Mouse (Mus musculus): ENCODE results near the gene Dnmt3l. TPM values are rescaled to one million over a fixed set of nuclear protein-coding genes. Genes with fewer than 3 reads are reported as not detected.
"Not testable (repeated sequence)": the region's sequence is repeated elsewhere in the genome, so short reads cannot be mapped to it uniquely, and the experiment has no call there.

Gene Dnmt3l
- total RNA-seq, 1 experiment, result 388 TPM

DNA sequence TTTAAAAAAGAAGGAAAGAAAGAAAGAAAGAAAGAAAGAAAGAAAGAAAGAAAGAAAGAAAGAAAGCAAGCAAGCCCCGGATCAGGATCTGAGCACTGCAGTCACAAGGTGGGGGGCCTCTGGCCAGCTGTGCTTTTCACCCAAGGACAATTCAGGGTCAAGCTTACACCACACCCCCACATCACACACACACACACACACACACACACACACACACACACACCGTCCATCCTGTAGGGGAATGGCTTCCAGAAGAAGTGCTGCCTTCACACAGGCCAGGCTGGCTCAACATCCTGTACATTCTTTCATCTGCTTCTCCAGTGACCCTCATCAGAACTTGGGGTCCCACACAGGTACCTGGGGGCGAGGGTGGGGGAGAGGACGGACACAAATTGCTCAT is 22.5 kb upstream of the Dnmt3l start:
- no peak overlapping the region for H3K27ac ChIP-seq (ENCODE audit: insufficient read depth, low read depth, low read length, poor library complexity, severe bottlenecking)
- no peak for DNase-seq (ENCODE audit: low read depth, low spot score)
- in situ Hi-C loops (cut with MboI; ENCODE audit: low sequenced_read_pairs in 2 of 2, unreplicated experiment in 2 of 2), result no loop called here
- no peak overlapping the region for H3K9ac ChIP-seq (ENCODE audit: insufficient read depth, low read depth, low read length, poor library complexity, severe bottlenecking)
- no peak for TF ChIP-seq ZNF384 (IDR thresholded peaks at IDR 0.05; ENCODE audit: low read depth, low read length)
- no peak for TF ChIP-seq CHD2 (IDR thresholded peaks at IDR 0.05; ENCODE audit: low read depth, low read length)
- no peak overlapping the region for H3K4me3 ChIP-seq (ENCODE audit: insufficient read depth in 1 of 2, low read depth in 1 of 2, low read length in 2 of 2, poor library complexity in 1 of 2, severe bottlenecking in 1 of 2)
- H3K4me1 ChIP-seq (ENCODE audit: control insufficient read depth in 2 of 2, insufficient read depth in 2 of 2, low read length in 2 of 2, poor library complexity in 1 of 2), result peaks cover 0 to 8% of the 10 kb centered on the region in 2 experiments; a peak in 1 of 4 replicates
- H3K36me3 ChIP-seq (ENCODE audit: control insufficient read depth, insufficient read depth, low read length, poor library complexity, severe bottlenecking), result peaks cover 3% of the 10 kb centered on the region; the same call in 1 of the 2 replicates
- no peaks in the 10 kb centered on the region; the same call in 1 of the 2 replicates for H3K9me3 ChIP-seq (ENCODE audit: control insufficient read depth, insufficient read depth, low read depth, low read length)

DNA sequence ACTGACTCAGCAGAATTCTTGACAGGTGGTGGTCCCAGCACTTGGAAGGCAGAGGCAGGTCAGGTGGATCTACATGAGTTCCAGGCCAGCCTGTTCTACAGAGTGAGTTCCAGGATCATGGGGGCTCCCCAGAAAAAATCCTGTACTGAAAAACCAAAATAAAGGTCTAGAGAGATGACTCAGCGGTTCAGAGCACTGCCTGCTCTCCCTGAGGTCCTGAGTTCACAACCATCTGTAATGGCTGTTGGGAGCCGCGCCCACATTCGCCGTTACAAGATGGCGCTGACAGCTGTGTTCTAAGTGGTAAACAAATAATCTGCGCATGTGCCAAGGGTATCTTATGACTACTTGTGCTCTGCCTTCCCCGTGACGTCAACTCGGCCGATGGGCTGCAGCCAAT is 21.8 kb upstream of the Dnmt3l start:
- H3K27ac ChIP-seq (ENCODE audit: insufficient read depth, low read depth, low read length, poor library complexity, severe bottlenecking); H3K9me3 ChIP-seq (ENCODE audit: control insufficient read depth, insufficient read depth, low read depth, low read length); H3K4me1 ChIP-seq (ENCODE audit: control insufficient read depth in 2 of 2, insufficient read depth in 2 of 2, low read length in 2 of 2, poor library complexity in 1 of 2); DNase-seq (ENCODE audit: low read depth, low spot score); H3K36me3 ChIP-seq (ENCODE audit: control insufficient read depth, insufficient read depth, low read length, poor library complexity, severe bottlenecking); H3K4me3 ChIP-seq (ENCODE audit: insufficient read depth in 1 of 2, low read depth in 1 of 2, low read length in 2 of 2, poor library complexity in 1 of 2, severe bottlenecking in 1 of 2); H3K9ac ChIP-seq (ENCODE audit: insufficient read depth, low read depth, low read length, poor library complexity, severe bottlenecking): not testable (repeated sequence)
- in situ Hi-C loops (cut with MboI; ENCODE audit: low sequenced_read_pairs in 2 of 2, unreplicated experiment in 2 of 2), result loop anchor here in 1 of 2 experiments (10.0 kb wide), 1 partner anchor 145 kb away; the partner anchor contains the start of gene D10Jhu81e

DNA sequence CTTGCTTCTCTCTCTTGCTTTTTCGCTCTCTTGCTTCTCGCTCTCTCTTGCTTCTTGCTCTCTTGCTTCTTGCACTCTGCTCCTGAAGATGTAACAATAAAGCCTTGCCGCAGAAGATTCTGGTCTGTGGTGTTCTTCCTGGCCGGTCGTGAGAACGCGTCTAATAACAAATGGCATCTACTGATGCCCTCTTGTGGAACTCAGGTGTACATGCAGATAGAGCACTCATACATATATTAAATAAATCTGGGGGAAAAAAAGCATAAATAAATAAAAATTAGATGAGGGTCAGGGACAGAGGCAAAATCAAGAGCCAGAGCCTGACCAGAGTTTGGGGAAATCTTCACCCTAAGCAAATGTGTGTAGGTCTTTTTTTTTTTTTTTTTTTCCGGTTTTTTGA is 16.3 kb upstream of the Dnmt3l start:
- in situ Hi-C loops (cut with MboI; ENCODE audit: low sequenced_read_pairs in 2 of 2, unreplicated experiment in 2 of 2), result loop anchor here (5.0 to 10.0 kb wide), 2 partner anchors 137 to 139 kb away; partner anchors contain the start of gene D10Jhu81e (in 1 of the 2)
- not testable (repeated sequence) for DNase-seq (ENCODE audit: low read depth, low spot score); H3K27ac ChIP-seq (ENCODE audit: insufficient read depth, low read depth, low read length, poor library complexity, severe bottlenecking); H3K9ac ChIP-seq (ENCODE audit: insufficient read depth, low read depth, low read length, poor library complexity, severe bottlenecking); H3K4me3 ChIP-seq (ENCODE audit: insufficient read depth in 1 of 2, low read depth in 1 of 2, low read length in 2 of 2, poor library complexity in 1 of 2, severe bottlenecking in 1 of 2); H3K4me1 ChIP-seq (ENCODE audit: control insufficient read depth in 2 of 2, insufficient read depth in 2 of 2, low read length in 2 of 2, poor library complexity in 1 of 2); H3K9me3 ChIP-seq (ENCODE audit: control insufficient read depth, insufficient read depth, low read depth, low read length)
- peaks cover 17% of the 10 kb centered on the region for H3K36me3 ChIP-seq (ENCODE audit: control insufficient read depth, insufficient read depth, low read length, poor library complexity, severe bottlenecking)

DNA sequence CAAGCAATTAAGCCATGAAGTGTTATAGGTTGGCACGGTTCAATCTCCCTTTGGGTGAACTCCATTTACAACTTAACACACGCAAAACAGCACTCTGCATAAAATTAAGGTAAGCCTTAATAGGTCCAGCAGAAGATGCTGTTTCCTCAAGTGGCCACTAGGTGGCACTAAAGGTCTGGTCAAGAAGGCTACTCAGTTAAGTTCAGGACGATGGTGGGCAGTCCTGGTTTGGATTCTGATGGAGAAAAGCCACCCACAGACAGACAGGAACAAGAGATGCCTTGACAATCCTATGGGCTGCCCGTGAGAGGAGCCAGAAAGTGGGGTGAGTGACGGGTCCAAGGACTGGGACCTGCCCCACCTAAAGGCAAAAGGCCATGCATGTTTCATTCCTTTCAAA is 13.6 kb upstream of the Dnmt3l start:
- Histone ChIP-seq H3K4me3 (ENCODE audit: insufficient read depth in 1 of 2, low read depth in 1 of 2, low read length in 2 of 2, poor library complexity in 1 of 2, severe bottlenecking in 1 of 2) (no peak overlapping the region), H3K27ac (ENCODE audit: insufficient read depth, low read depth, low read length, poor library complexity, severe bottlenecking) (no peak overlapping the region), H3K9ac (ENCODE audit: insufficient read depth, low read depth, low read length, poor library complexity, severe bottlenecking) (no peak overlapping the region), H3K4me1 (ENCODE audit: control insufficient read depth in 2 of 2, insufficient read depth in 2 of 2, low read length in 2 of 2, poor library complexity in 1 of 2) (no peaks in the 10 kb centered on the region), H3K9me3 (ENCODE audit: control insufficient read depth, insufficient read depth, low read depth, low read length) (0 out of 2 replicates have a peak, but pooled peaks cover 5% of the 10 kb centered on the region), H3K36me3 (ENCODE audit: control insufficient read depth, insufficient read depth, low read length, poor library complexity, severe bottlenecking) (peaks cover 28% of the 10 kb centered on the region)
- in situ Hi-C loops (cut with MboI; ENCODE audit: low sequenced_read_pairs in 2 of 2, unreplicated experiment in 2 of 2), result loop anchor here (5.0 to 10.0 kb wide), 2 partner anchors 134 to 137 kb away; partner anchors contain the start of gene D10Jhu81e (in 1 of the 2)
- no peak for TF ChIP-seq MAFK (IDR thresholded peaks at IDR 0.05; ENCODE audit: insufficient read depth, low read depth, low read length)
- TF ChIP-seq CHD2 (IDR thresholded peaks at IDR 0.05; ENCODE audit: low read depth, low read length), result no peak
- peak; percentile 88; the same call in 1 of the 2 replicates for TF ChIP-seq ZC3H11A (IDR thresholded peaks at IDR 0.05; ENCODE audit: borderline replicate concordance, low read depth, low read length)
- no peak for TF ChIP-seq HCFC1 (IDR thresholded peaks at IDR 0.05; ENCODE audit: borderline replicate concordance, insufficient read depth, low read length)
- DNase-seq (ENCODE audit: low read depth, low spot score), result peak; percentile 71

- DNase-seq (ENCODE audit: low read depth, low spot score), result no peak
- in situ Hi-C loops (cut with MboI; ENCODE audit: low sequenced_read_pairs in 2 of 2, unreplicated experiment in 2 of 2), result loop anchor here (5.0 to 10.0 kb wide), 2 partner anchors 133 to 136 kb away; partner anchors contain the start of gene D10Jhu81e (in 1 of the 2)
- H3K4me3 ChIP-seq (ENCODE audit: insufficient read depth in 1 of 2, low read depth in 1 of 2, low read length in 2 of 2, poor library complexity in 1 of 2, severe bottlenecking in 1 of 2), result no peak overlapping the region
- 0 out of 2 replicates have a peak, but pooled peaks cover 5% of the 10 kb centered on the region for H3K9me3 ChIP-seq (ENCODE audit: control insufficient read depth, insufficient read depth, low read depth, low read length)
- no peak overlapping the region for H3K9ac ChIP-seq (ENCODE audit: insufficient read depth, low read depth, low read length, poor library complexity, severe bottlenecking)
- TF ChIP-seq CHD2 (IDR thresholded peaks at IDR 0.05; ENCODE audit: low read depth, low read length) (no peak), HCFC1 (IDR thresholded peaks at IDR 0.05; ENCODE audit: borderline replicate concordance, insufficient read depth, low read length) (no peak), ZNF384 (IDR thresholded peaks at IDR 0.05; ENCODE audit: low read depth, low read length) (no peak), ZC3H11A (IDR thresholded peaks at IDR 0.05; ENCODE audit: borderline replicate concordance, low read depth, low read length) (no peak), MAFK (IDR thresholded peaks at IDR 0.05; ENCODE audit: insufficient read depth, low read depth, low read length) (no peak)
- H3K36me3 ChIP-seq (ENCODE audit: control insufficient read depth, insufficient read depth, low read length, poor library complexity, severe bottlenecking), result peaks cover 28% of the 10 kb centered on the region
- H3K4me1 ChIP-seq (ENCODE audit: control insufficient read depth in 2 of 2, insufficient read depth in 2 of 2, low read length in 2 of 2, poor library complexity in 1 of 2), result no peaks in the 10 kb centered on the region
- no peak overlapping the region for H3K27ac ChIP-seq (ENCODE audit: insufficient read depth, low read depth, low read length, poor library complexity, severe bottlenecking)
Measured at GRCm38 (mm10) chr10:78029080-78029479, 12.7 kb upstream of the Dnmt3l start.

All from ES-E14 (cell line).